Mouse (Mus musculus): ENCODE results near the gene F2r.

The F2r gene

GRCm38 (mm10) chr13:95632144-95632543 lies 13.9 kb upstream of the F2r start:
- DNase-seq (ENCODE audit: low spot score in 2 of 2), result no peak

- DNase-seq (ENCODE audit: low spot score in 2 of 2), result no peak
These were observed 12.5 kb upstream of the F2r start for GRCm38 (mm10) chr13:95630747-95631146.

DNA sequence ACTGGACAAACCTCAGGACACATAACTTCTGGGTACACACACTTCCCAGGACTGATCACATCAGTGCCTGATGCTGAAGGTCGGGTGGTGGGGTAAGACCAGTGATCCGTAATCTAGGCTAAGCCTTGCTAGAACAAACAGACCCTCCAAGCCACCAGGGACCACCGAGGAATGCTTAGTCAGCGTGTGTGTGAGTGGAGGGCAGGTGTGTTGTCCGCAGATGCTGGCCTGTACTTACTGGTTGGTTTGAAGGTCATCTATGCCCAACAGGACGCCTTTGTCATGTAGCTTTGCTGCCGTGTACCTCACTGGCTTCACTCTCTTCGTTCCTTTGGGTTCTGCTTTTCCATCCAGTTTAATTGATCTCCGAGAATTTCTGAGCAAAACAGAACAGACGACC lies 11.5 kb upstream of the F2r start:
- no peak for DNase-seq (ENCODE audit: low spot score in 2 of 2)

DNA sequence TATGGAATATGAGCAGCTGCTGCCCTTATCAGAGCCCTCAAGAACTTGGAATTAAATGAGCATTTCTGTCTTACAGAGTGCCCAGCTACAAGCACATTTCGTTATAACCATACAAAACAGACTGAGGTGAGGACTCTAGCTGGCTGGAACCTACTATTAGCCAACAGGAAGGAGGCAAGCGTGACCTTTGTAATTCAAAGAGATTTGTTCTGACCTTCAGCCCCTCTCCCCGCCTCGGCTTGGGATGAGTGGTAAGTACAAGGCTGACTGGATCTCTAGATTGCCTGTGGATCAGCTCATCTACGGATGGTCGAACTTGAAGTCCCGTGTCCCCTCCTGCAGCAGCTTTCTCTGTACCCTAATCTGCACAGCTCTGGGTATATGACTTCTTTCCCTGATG lies 8.4 kb upstream of the F2r start:
- DNase-seq (ENCODE audit: low spot score in 2 of 2), result no peak

DNA sequence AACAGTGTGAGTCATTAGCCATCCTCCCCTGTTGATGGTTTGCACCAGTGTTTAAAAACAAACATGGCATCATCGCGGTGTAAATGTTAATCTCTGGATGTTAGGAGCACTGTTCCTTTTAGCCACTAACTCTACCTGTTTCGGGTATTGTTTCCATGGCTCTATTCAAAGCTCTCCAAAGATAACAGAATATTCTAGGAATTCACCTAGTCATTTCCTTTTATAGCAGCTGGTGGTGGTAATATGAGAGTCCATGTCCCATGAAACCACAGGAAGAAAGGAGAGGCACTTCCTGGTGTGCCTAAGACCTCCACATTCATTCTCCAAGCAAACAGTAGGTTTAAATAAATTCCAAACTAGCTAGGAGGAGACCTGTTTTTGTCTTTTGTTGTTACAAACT lies 4.8 kb upstream of the F2r start:
- DNase-seq (ENCODE audit: low spot score in 2 of 2), result no peak

DNA sequence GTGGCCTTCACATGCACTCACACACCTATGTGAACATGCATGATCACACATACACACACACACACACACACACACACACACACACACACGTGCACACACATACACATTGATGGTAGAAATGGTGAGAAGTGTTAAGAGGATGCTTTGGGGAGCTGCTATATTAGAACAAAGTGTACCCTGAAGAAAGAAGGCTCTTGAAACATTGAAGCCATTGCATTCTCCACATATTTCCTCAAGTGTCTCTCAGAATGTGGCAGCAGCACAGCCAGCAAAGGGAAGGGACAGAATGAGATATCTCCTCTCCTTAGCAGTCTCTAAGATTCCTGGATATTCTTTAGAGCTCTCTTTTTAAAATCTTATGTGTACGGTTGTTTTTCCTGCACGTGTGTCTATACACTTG lies 3.3 kb upstream of the F2r start:
- no peak for DNase-seq (ENCODE audit: low spot score in 2 of 2)

DNA sequence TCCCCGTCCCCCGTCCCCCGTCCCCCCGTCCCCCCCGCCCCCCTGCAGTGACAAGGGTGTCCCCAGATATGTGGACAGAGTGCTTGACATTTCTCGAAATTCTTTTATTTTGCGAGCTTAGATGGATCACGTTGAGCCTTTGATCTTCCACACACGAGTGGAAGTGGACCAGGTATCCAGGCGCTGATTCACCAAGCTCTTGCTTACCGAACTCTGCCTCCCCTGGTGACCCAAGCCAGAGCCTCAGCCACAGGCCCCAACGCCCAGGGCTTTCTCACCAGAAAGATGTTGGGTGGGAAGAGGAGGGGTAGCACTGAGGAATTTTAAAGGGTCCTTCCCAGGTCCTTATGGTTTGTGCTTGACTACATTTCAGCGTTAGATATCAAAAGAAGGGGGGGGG lies 572 bp upstream of the F2r start:
- no peak for DNase-seq (ENCODE audit: low spot score in 2 of 2)

GRCm38 (mm10) chr13:95617671-95618171 lies 566 bp downstream of the F2r start:
- DNase-seq (ENCODE audit: low spot score in 2 of 2), result no peak

DNA sequence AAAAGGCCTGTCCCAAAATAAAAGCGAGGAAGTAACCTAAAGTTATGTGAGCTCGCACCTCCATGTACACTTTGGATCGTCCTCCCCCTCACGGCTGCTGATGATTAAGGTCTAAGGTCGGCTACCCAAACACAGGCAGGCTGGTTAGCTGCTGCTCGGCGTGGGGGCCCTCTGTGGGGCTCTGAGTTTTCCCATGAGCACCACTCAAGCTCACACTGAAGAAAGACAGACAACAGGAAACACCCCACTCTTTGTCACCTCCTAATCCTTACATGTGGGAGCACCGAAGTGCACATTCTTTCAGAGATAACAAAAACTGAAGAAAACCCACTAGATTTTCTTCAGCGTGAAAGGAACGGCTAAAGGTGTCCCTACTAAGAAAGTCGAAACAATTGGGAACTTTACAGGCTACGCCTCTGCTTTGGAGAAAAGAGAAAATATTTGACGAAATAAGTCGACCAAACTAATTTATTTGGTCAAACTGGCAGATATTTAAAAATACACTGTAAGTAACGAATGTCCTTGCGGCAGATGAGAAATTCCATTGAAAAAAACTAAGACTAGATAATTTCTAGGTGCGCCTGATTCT lies 1.1 kb downstream of the F2r start:
- no peak for DNase-seq (ENCODE audit: low spot score in 2 of 2)

GRCm38 (mm10) chr13:95616512-95616911 lies 1.8 kb downstream of the F2r start:
- no peak for DNase-seq (ENCODE audit: low spot score in 2 of 2)

- DNase-seq (ENCODE audit: low spot score in 2 of 2), result no peak
These were observed 3.5 kb downstream of the F2r start for GRCm38 (mm10) chr13:95614757-95615156.

GRCm38 (mm10) chr13:95612243-95612642 lies 6.0 kb downstream of the F2r start:
- DNase-seq (ENCODE audit: low spot score in 2 of 2), result no peak

DNA sequence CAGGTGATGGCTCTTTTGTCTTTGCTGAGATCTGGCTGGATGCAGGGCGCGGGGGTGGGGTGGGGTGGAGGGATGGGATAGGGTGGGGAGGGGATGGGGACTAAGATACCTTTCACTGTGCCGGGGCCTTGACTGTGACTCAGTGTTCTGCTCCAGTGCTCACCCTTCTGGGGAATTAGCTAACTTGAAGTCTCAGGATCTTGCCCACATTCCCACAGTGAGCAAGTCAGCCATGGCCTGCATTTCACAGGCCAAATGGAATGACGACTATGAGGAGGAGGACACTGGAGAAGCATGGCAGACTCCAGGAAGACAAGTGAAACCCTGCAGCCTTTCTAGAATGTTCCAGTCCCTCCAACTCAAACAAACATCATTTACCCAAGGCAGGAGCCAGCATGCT lies 6.5 kb downstream of the F2r start:
- no peak for DNase-seq (ENCODE audit: low spot score in 2 of 2)

DNA sequence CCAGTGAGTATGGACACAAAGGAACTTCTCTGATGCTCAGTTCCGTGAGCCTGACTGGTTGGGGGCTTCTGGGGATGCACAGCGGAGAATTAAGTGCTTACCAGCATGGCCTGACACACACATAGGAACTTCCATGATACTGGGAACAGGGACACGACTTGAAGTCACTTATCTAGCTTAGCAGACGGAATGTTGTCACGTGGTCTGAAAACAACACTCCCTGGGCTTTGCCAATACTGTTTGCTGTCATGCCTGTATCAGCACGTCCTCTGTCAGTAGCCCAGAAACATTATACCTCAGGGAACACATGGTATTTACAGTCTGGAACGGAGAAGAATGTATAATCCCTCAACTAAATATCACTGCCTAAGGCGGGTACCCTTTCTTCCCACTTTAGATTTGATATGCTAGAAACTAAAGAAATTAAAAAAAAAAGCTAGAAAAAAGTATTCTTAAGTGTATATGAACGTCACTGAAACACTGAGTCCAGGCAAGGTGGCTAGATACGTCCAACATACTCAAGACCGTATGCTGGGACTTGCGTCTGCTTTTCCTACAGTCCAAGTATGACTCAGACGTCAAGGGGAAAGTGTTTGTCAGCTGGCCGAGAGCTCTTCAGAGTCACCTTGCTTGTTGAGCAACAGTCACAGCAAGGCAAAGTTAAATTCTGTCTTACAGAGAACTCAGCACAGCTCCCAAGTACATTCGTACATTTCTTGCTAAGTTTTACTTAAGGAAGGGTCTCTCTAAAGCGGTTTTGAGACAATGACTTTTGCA lies 7.3 kb downstream of the F2r start:
- DNase-seq (ENCODE audit: low spot score in 2 of 2), result no peak

DNA sequence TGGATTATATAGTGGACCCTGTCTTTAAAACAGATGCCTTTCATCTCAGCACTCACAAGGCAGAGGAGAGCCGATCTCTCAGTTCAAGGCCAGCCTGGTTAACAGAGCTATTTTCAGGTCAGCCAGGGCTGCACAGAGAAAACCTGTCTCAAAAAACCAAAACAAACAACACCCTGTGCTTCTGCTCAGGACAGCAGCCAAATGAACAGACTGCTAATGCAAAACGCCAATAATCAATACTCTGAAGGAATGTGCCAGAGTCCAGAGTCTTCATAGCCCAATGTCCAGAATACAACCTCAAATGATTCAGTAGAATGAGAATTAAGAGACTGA lies 9.2 kb downstream of the F2r start:
- DNase-seq (ENCODE audit: low spot score in 2 of 2), result no peak

- DNase-seq (ENCODE audit: low spot score in 2 of 2), result no peak
These were observed 9.7 kb downstream of the F2r start for GRCm38 (mm10) chr13:95608416-95609087.

- DNase-seq (ENCODE audit: low spot score in 2 of 2), result no peak
These were observed 11.3 kb downstream of the F2r start for GRCm38 (mm10) chr13:95607019-95607418.

DNA sequence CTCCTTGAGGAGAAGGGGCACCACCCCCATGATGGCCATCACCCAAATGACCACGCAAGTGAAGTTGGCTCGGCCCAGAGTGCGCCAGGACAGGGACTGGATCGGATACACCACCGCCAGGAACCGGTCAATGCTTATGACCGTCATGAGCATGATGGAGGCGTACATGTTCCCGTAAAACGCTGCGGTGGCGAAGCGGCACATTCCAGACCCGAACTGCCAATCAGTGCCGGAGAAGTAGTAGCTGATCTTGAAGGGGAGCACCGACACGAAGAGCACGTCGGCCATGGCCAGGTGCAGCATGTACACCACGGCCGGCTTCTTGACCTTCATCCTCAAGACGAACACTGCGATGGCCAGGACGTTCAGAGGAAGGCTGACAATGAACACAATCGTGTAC lies 14.0 kb downstream of the F2r start:
- no peak for DNase-seq (ENCODE audit: low spot score in 2 of 2)

DNA sequence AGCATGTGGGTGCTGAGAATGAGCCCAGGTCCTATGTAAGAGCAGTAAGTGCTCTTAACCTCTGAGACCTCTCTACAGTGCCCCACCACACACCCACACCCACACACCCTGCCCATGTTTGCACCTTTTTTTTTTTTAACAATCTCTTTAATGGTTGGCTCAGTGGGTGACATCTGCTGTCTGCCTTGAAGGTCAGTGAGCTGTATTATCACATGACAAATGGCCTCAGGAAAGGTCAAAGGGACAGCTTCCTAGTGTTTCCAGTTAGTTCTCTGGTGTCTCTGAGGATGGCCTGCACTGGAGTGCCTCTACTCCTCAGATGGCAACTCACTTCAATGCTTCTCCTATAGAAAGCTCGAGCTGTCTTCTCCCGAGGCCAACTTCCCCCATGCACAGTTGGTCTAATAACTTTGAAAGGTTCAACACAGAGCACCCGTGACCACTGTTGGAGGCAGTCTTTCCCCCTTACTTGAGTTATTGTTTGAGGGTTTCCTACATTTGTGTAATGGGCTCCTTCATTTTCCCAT lies 18.4 kb downstream of the F2r start:
- DNase-seq (ENCODE audit: low spot score in 2 of 2), result no peak

DNA sequence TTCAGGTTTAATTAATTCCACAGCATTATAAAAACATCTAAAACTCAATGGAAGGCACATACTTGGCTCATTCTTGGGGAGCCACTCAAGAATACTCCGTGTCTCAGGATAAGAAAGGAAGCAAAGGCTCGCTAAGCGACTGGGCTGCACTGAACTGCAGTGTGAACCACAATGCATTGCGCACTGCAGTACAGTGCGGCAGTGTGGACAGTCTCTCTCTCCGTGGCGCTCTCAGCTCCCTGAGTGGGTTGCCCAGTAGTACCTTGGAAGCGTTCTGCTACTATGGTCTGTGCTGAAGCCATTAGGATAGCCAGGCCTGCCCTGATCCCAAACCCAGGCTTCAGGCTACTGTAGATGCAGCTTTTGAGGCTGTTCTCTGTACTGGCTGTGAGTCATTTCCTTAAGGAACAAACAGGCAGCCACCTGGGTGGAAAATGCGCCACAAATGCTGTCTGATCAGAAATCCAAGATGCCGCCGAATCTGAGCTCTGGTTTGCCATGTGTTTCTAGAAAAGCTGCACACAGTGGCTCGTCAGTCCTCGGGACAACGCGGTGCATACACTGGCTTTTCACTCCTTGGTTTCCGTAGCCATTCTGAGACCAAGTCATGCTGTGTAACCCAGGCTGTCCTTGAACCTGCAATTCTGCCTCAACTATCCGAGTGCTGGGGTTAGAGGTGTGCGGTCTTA lies 19.9 kb downstream of the F2r start:
- no peak for DNase-seq (ENCODE audit: low spot score in 2 of 2)

DNA sequence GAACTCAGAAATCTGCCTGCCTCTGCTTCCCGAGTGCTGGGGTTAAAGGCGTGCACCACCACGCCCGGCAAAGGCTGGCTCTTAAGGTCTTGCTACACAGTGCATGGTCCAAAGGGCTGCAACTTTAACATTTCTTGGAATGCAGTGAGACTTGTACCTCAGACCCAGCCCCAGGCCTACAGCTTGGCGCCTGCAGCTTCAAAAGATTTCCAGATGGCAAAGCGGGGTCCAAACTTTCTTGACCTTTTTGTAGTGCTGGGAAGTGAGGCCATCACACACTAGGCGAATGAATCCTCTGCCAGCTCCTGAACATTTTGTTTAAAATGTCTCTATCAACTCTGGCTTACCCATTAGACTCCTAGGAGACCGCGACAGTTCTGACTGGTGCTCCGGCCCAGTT lies 20.7 kb downstream of the F2r start:
- no peak for DNase-seq (ENCODE audit: low spot score in 2 of 2)

GRCm38 (mm10) chr13:95596689-95597088 lies 21.6 kb downstream of the F2r start:
- DNase-seq (ENCODE audit: low spot score in 2 of 2), result no peak

Measured in frontal cortex, postnatal 25 days (tissue).